Mouse (Mus musculus) T-helper 17 cell (primary cell): ENCODE measurements around the gene Phc1.

ENCODE experiments used
- in situ Hi-C, 2 experiments: fragments of 300-600 bp; cut with MboI, MseI; formaldehyde crosslinking; loops; 1 replicate in 1 of 2; 2 replicates in 1 of 2; pipeline ENCODE4 v1.15.1; 2025; ENCODE audit warnings: high pct_unique_total_duplicates in 2 of 2

Gene Phc1

DNA sequence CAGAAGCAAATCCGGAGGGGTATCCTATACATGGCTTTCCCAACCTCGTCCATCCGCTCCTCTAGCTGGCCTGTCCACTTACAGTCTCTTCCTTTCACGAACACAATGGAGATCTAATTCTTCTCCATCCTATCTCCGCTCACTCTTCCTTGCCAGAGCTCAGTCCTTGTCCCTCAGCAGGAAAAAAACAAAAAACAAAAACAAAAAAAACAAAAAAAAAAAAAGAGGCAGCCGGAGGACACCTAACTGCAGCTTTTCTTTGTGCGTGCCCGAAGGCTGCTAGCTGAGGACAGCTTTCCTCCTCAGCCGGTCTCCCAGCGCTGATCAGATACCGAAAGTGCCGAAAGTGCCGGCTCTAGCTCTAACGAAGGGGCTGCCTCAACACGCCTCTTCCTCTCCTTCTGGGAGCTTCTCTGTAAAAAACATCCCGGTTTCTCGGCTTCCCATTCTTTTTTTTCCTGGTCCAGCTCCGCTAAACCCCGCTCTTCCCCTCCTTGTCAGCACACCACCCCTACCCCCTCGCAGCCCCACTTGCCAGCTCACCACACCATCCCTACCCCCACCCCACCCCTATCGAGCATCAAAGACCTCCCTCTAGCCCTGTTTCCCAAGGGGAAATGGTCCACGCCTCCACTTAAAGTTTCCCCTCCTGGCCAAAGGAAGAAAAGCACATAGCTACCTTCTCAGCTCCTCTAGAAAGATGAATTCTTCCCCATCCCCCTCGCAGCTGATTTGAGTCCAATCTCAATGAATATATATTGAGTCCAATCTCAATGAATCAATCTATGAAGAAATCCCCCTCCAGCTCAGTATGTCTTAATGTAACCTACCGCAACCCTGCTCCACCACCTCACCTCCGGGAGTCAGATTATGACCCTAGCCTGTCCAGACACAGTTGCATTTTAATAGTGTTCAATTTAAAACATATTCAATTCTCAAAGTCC, 42.8 kb downstream of the Phc1 start:
- in situ Hi-C loops = no loop called here

DNA sequence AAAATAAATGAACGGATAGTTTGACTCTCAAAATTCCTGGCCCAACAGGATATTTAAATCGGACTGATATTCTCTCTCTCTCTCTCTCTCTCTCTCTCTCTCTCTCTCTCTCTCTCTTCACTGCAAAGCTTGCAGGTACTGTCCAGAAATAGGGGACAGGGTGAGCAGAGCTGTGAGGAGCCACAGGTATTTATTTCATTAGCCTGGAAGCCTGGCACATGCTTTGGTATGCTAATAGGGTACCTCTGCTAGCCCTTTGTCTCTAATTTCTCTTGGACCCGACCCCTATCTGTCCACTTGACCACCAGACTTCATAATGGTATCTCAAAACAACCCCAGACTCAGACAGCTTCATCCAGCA, 43.5 kb downstream of the Phc1 start:
- in situ Hi-C loops = no loop called here

- in situ Hi-C loops = no loop called here
These were observed 45.1 kb downstream of the Phc1 start for GRCm38 (mm10) chr6:122295242-122295641.

DNA sequence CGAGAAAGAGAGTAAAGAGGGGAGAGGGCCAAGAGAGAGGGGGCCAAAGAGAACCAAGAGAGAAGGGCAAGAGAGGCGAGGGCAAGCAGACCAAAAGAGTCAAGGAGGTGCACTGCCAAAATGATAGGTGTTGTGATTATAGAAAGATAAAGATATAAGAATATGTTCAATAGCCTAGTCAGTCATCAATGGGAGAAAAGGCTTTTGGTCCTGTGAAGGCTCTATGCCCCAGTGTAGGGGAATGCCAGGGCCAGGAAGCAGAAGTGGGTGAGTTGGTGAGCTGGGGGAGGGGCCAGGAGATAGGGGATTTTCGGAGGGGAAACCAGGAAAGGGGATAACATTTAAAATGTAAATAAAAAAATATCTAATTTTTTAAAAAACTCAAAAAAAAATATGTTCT, 46.1 kb downstream of the Phc1 start:
- in situ Hi-C loops = no loop called here

DNA sequence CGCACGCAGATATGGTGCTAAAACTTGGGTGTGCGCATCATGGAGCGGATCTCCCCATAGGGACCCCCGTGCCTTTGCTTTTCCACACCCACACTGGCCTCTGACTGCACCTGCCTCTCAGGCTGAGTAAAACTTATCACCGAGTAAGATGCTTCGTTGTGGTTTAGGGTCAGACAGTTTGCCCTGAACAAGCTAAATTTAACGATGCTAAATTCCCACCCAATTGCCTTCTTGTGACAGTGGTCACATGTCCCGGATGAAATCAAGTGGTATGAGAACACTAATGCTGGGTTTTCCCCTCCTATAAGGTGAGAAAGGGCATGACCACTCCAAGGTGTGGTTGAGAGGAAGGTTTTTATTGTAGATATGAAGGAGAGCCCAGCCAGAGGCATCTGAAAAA, 46.6 kb downstream of the Phc1 start:
- in situ Hi-C loops = no loop called here

DNA sequence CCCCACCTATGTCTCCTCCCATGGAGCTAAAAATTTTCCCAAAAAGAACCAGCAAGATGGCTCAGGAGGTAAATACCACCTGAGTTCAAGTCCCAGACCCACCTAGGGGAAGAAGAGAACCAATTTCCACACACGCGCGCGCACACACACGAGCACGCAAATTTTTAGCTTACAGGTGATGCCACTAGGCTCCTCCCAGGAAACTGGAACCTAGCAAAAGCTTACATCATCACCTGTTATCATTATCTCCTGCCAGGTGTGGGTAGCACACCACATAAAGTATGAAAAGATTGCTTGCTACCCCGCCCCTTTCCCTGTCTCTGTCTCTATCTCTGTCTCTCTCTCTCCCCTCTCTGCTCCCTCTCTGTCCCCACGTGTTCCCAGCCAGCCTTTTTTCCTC, 47.2 kb downstream of the Phc1 start:
- in situ Hi-C loops = no loop called here

DNA sequence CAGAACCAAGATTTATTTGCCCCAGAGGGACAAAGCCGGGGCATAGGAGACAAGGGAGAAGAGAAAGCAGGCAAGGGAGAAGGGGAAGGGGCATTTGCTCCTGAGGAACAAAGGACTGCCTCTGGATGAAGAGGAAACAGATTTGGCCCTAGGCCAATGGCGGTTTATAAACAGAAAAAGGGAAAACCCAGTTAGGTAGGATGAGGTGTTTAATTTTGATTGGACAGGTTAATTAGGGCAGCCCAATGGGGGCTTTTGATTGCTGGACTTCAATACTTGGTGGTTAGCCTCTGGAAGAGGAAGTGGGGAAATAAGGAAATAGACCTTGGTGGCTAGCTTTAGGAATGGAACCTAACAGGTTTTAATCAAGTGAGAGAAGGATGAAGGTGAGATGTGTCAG, 48.2 kb downstream of the Phc1 start:
- in situ Hi-C loops = no loop called here

- in situ Hi-C loops = no loop called here
These were observed 48.6 kb downstream of the Phc1 start for GRCm38 (mm10) chr6:122291735-122292134.

DNA sequence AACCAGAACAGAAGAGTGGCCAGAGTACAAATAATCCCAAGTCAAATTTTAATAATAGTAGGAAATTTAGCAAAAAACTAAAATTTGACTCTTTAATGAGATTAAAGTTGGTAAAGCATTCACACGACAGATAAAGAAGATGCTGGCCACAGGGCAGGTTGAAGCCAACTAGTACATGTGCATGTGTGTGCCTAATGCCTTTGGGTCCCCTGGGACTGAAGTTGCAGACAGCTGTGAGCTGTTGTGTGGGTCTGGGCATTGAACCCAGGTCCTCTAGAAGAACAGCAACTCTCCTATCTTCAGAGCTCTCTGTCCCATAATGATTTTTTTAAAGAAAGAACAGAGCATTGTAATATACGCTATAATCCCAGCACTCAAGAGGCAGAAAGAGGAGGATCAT, 49.1 kb downstream of the Phc1 start:
- in situ Hi-C loops = no loop called here

DNA sequence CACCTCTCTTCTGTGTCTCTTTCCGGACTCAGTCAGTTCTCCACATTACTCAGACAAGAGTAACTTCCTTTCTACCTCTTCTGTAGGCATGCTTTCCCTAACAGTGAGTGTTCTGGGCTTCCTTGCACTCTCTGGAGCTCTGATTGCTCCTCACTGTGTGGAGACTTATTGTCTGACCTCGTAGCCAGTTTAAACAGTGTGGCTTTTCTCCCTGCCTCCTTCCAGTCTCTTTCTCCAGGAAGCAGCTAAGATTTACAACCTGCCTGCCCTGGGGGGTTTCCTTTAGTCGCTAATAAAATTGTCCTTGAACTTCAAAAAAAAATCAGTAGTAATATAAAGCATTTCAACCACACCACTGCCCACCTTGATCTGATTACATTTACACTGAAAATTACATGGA, 50.1 kb downstream of the Phc1 start:
- in situ Hi-C loops = no loop called here

- in situ Hi-C loops = no loop called here
These were observed 51.0 kb downstream of the Phc1 start for GRCm38 (mm10) chr6:122289313-122289712.

DNA sequence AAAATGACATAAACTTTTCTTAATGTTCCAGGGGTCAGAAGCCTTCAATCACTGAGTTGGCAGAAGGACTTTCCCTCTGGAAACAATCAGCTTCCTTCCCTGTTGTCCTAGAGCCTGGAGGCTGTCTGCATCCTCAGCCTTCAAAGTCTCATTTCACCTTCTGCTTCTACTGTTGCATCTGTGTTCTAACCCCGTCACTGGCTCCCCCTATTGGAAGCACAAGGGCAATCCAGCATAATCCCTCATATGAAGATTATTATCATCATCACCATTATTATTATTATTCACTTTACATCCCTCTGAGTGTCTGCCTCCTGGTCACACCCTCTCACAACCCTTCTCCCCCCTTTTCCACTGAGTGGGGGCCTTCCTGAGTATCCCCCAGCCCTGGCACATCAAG, 52.1 kb downstream of the Phc1 start:
- in situ Hi-C loops = no loop called here

DNA sequence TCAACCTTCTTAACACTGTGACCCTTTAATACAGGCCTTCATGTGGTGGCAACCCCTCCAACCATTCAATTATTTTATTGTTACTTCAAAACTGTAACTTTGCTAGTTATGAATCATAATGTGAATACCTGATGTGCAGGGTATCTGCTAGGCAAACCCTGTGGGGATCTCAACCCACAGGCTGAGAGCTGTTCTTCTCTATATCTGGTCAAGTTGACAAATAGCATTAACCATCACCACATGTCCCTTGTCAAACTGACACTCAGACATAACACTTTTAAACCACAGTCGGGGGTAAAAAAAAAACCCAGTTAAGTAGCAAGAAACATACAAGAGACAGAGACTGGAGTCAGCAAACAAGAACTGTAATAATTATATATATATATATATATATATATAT, 55.5 kb downstream of the Phc1 start:
- in situ Hi-C loops = no loop called here

DNA sequence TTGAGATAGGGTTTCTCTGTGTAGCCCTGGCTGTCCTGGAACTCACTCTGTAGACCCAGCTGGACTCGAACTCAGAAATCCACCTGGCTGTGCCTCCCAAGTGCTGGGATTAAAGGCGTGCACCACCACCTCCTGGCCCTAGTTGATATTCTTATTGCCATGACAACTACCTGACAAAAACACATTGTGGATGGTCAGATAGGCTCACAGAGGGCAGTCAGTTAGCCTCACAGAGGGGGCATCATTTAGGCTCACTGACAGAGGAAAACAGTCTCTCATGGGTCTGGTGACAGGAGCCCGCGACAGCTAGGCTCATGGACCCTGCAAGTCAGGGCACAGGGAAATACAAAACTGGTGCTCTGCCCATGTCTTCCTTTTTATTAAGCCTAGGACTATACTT, 56.1 kb downstream of the Phc1 start:
- in situ Hi-C loops = no loop called here

GRCm38 (mm10) chr6:122283429-122283828, 56.9 kb downstream of the Phc1 start:
- in situ Hi-C loops = no loop called here

DNA sequence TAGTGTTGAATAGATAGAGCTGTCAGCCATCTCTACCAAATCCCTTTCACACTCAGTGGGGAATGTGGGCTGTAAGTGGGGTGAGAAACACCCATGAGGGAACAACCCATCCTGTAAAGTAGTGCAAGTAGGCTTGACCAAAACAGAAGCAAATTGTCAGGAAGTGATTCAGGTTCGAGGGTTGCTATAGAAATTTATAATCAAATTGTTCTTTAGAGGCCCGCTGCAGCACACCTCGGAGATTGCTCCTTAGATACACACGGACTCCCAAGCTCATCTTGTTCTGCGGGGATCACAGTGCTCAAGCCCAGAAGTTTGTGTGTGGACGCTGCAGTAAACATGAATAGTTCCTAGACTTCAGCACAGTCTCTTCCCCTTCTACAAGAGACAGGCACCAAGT, 57.6 kb downstream of the Phc1 start, which contains the start of gene Klrg1:
Gene Klrg1 (minus strand): TSS at position 101 of the 400 bp plus-strand sequence.
- in situ Hi-C loops = no loop called here

DNA sequence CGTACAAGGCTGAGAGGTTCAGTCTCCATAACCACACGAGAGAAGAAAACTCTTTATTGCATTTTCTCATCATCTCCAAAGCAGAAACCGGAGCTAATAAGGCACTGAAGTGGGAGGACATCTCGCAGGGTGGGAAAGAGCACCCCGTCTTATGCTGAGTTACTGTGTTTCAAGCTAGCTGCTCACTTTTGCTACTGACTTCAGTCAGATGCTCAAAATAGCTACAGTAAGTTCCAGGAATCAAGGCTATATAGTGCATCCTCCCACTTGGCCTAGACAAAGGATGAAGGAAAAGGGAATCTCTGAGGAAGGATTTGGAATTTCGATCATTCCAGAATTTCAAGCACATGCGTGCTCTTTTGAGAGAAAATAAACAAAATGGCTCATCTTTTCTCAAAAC, 63.8 kb downstream of the Phc1 start:
- in situ Hi-C loops = no loop called here

- in situ Hi-C loops = no loop called here
These were observed 65.8 kb downstream of the Phc1 start for GRCm38 (mm10) chr6:122274546-122274945.

- in situ Hi-C loops = no loop called here
These were observed 70.2 kb downstream of the Phc1 start for GRCm38 (mm10) chr6:122270152-122270551.

GRCm38 (mm10) chr6:122269170-122269569, 71.2 kb downstream of the Phc1 start:
- in situ Hi-C loops = loop anchor here in 1 of 2 experiments (10.0 kb wide), 1 partner anchor 1696 kb away; no protein-coding TSS in a partner anchor

- in situ Hi-C loops = loop anchor here in 1 of 2 experiments (10.0 kb wide), 1 partner anchor 1696 kb away; no protein-coding TSS in a partner anchor
These were observed 71.8 kb downstream of the Phc1 start for GRCm38 (mm10) chr6:122268561-122268960.
